ENCODE assay signal across 24 mouse cellular contexts in genomic region chr5:140078406-140078805, GRCm38 (mm10).
DNase-seq lines count a peak whose midpoint lies in the region; ATAC-seq lines count a peak whose summit lies in the region.
"Had no signal": no experiment of that assay in that cellular context is flagged by ENCODE, and none has a peak within 500 bp of the region (broad histone marks: within the 10 kb centered on the region; RNA-seq: fewer than 3 reads in every experiment).

No protein-coding gene starts in this region.

- no peak overlapping the region for H3K9ac ChIP-seq in limb, embryonic 15.5 days
- H3K9ac ChIP-seq: forebrain, embryonic 12.5 days; heart, embryonic 13.5 days; hindbrain, embryonic 13.5 days; limb, embryonic 13.5 days; liver, embryonic 15.5 days had no signal

- H3K4me2 ChIP-seq in limb, embryonic 15.5 days = no peak overlapping the region
- H3K4me2 ChIP-seq: forebrain, embryonic 12.5 days; heart, embryonic 13.5 days; hindbrain, embryonic 13.5 days; limb, embryonic 13.5 days; liver, embryonic 15.5 days had no signal

- ATAC-seq in limb, embryonic 15.5 days (ENCODE audit: insufficient number of reproducible peaks, low FRiP score, low TSS enrichment, low read depth) = no peak
- ATAC-seq: inflammation-experienced regulatory T-cells, adult 6 months had no signal

- 0 out of 2 replicates have a peak, but pooled peaks cover 3% of the 10 kb centered on the region for H3K36me3 ChIP-seq in limb, embryonic 15.5 days
- H3K36me3 ChIP-seq: hindbrain, embryonic 13.5 days; liver, embryonic 15.5 days had no signal

- WGBS in limb, embryonic 15.5 days = 51% methylated on average over 3 of the region's 3 CpGs

- H3K27ac ChIP-seq in limb, embryonic 15.5 days = 0 out of 2 replicates have a peak overlapping the region, but pooled peaks have one; percentile 33
- H3K27ac ChIP-seq: forebrain, embryonic 12.5 days; heart, embryonic 13.5 days; hindbrain, embryonic 13.5 days; limb, embryonic 13.5 days; liver, embryonic 15.5 days; macrophage had no signal

- H3K27me3 ChIP-seq in limb, embryonic 15.5 days = no peaks in the 10 kb centered on the region
- H3K27me3 ChIP-seq: forebrain, embryonic 12.5 days; heart, embryonic 13.5 days; hindbrain, embryonic 13.5 days; limb, embryonic 13.5 days; liver, embryonic 15.5 days had no signal

- peaks cover 28% of the 10 kb centered on the region for H3K4me1 ChIP-seq in limb, embryonic 15.5 days
- H3K4me1 ChIP-seq: liver, embryonic 15.5 days had no signal

- peak; percentile 55 for DNase-seq in adrenal gland, adult 2 months
- no peak for DNase-seq in adrenal gland, postnatal 10 days
- DNase-seq in urinary bladder, adult 18-20 months (ENCODE audit: low spot score in 2 of 2) = peak; percentile 30 to 63
- no peak for DNase-seq in urinary bladder, postnatal 4 days (ENCODE audit: low spot score in 2 of 2)
- DNase-seq in spleen, postnatal 4 days (ENCODE audit: low spot score in 2 of 2) = no peak
- DNase-seq in ovary, postnatal 36 days (ENCODE audit: low spot score) = no peak
- DNase-seq: cerebellum, adult 18-20 months; cerebellum, postnatal 25 days; gastrocnemius, postnatal 10 days; heart, adult 18-20 months; kidney, adult 2 months; kidney, postnatal 14 days; layer of hippocampus, adult 9-11 months; right cerebral cortex, adult 18-20 months; thymus, postnatal 25 days had no signal

- H3K4me3 ChIP-seq in limb, embryonic 15.5 days = no peak overlapping the region
- H3K4me3 ChIP-seq: forebrain, embryonic 12.5 days; heart, embryonic 13.5 days; hindbrain, embryonic 13.5 days; limb, embryonic 13.5 days; liver, embryonic 15.5 days had no signal

- H3K9me3 ChIP-seq in limb, embryonic 15.5 days = no peaks in the 10 kb centered on the region
- H3K9me3 ChIP-seq: forebrain, embryonic 12.5 days; G1E; heart, embryonic 13.5 days; hindbrain, embryonic 13.5 days; limb, embryonic 13.5 days; liver, embryonic 15.5 days had no signal

Comparison
In these comparisons a context has a peak if more than half of its experiments do, and no peak if none do; other contexts are left out.
1. DNase-seq: peak in adrenal gland, adult 2 months (single experiment) and urinary bladder, adult 18-20 months (2 of 2); none in adrenal gland, postnatal 10 days (single experiment), urinary bladder, postnatal 4 days (0 of 2), spleen, postnatal 4 days (0 of 2) and ovary, postnatal 36 days (single experiment).